Mouse (Mus musculus): ENCODE data around the gene Polg2. TPM values are rescaled to one million over a fixed set of nuclear protein-coding genes. Genes with fewer than 3 reads are reported as not detected.
"Not testable (repeated sequence)": the region's sequence is repeated elsewhere in the genome, so short reads cannot be mapped to it uniquely, and the experiment has no call there.

Gene Polg2
- polyA plus RNA-seq, 1 experiment = 9.4 TPM

DNA sequence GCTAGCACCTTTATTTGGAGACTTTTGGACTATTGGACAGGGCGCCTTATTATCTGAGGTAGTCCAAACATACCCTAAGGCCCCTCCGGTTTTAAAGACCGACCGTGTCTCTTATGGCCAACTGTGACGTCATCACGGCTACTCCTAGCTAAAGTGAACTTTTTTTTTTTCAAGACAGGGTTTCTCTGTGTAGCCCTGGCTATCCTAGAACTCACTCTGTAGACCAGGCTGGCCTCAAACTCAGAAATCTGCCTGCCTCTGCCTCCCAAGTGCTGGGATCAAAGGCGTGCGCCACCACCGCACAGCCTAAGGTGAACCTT, 54.5 kb downstream of the Polg2 start:
- DNase-seq (ENCODE audit: low spot score) = not testable (repeated sequence)

DNA sequence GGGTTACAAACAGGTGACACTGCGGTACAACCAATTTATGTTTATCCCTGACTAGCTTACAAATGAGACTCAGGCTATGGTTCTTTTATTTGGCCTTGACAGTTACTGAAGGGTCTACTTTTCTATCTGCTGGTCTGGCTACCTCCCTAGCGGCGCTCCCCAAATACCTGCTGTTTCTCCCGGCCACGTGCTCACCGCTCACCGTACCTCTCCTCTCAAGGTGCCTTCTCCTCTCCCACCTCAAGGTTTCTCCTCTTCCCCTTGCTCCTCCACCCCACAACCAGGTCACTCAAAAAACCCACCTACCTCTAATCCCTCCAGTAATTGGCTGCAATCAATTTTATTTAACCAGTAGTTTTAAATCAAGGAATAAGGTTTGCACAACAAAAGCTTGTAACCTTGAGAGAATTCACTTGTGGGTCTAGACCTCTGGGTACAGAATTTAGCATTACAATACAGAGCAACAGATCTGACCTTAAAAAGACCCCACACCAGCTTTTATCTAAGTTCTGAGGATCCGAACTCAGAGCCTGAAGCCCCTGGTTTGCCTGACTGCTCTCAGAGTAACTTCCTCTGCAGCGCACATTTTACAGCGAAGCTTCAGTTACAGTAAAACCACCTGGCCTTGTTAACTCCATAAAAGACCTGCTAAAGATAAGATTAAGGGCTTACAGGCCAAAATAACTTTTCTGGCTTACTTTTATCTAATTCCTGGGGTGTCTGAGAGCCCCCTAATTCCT, 55.0 kb downstream of the Polg2 start:
- DNase-seq (ENCODE audit: low spot score) = no peak

DNA sequence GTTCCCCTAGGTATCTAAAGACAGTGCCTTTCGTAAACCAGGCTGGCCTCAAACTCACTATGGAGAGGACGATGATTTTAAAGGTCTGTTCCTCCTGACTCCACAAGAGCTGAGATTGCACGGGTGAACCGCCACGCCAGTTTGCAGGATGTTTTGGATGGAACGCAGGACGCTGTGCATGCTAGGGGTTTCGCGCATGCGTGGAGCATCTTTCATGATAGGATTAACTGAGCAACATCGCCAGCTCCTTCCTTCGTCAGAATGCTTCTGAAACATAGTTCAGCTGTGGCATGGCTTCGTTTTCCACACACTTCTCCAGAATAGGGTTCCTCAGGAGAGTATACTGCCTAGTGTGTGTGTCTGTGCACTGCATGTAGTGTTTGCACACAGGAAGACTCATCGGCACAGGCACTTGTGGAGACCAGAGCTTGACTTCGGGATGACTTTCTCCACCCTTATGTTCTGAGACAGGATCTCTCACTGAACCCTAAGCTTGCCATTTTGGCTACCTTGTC, 55.7 kb downstream of the Polg2 start:
- DNase-seq (ENCODE audit: low spot score) = no peak

DNA sequence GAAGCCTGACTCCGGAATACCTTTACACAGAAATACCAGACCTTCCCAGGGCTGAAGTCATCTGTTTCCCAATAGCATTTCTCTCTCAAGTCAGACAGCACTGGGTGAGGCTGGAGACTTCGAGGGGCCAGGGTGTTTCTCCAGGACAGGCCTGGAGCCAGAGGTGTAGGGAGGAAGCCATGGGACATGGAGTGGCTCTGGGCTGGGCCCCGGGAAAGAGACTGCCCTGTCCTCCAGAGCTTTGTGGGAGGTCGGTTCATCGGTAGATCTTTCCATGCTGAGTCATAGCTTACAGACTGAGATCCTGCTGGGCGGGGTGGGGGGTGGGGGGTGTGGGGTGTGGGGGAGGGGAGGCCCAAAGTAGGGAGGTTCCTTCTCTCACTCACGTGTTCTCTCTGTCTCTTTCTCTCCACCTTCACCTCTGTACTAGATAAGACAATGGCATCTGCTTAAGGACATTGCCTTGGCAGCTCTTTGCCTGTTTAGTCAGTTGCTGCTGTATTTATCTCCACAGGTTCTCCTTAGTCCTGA, 56.4 kb downstream of the Polg2 start:
- DNase-seq (ENCODE audit: low spot score) = peak; percentile 52

DNA sequence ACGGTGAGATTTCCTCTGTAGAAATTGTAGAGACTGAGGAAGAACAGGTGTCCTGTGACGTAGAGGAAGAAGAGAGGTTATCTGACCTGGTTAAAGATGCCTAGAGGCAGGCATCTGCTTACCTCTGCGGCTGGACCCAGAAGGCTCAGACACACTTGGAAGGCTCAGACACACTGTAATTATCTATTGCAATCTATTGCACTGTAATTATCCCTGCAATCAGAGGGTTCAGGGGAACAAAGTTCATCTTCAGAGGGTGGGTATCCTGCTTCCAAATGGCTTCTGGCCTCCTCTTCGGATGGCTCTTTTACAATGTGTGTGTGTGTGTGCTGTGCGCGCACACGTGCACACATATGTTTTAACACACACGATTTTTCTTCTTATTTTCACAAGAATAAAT, 59.0 kb downstream of the Polg2 start:
- DNase-seq (ENCODE audit: low spot score) = no peak

Other genes starting within 250 kb of the Polg2 start
- gene Tex2, start 166.1 kb downstream of the Polg2 start, polyA plus RNA-seq (2012; rRNA removed) = 16.7 and 21.2 TPM in 2 replicates
- gene Pecam1, start 28.9 kb downstream of the Polg2 start, polyA plus RNA-seq (2012; rRNA removed) = 47.7 and 66.2 TPM in 2 replicates
- gene Milr1, start 28.3 kb downstream of the Polg2 start, polyA plus RNA-seq (2012; rRNA removed) = 3.2 and 3.4 TPM in 2 replicates
- 624 and 672 TPM in 2 replicates for gene Ddx5, start 9.6 kb upstream of the Polg2 start, polyA plus RNA-seq (2012; rRNA removed)
- 14.0 and 15.4 TPM in 2 replicates for gene Cep95, start 9.7 kb upstream of the Polg2 start, polyA plus RNA-seq (2012; rRNA removed)
- 16.0 and 21.6 TPM in 2 replicates for gene Smurf2, start 141.2 kb upstream of the Polg2 start, polyA plus RNA-seq (2012; rRNA removed)
- 30.8 and 37.6 TPM in 2 replicates for gene Kpna2, start 220.0 kb upstream of the Polg2 start, polyA plus RNA-seq (2012; rRNA removed)
- gene 1810010H24Rik, start 246.1 kb upstream of the Polg2 start, polyA plus RNA-seq (2012; rRNA removed) = 3.5 and 4.3 TPM in 2 replicates